Mouse (Mus musculus): ENCODE data around the gene Pld4. TPM values are rescaled to one million over a fixed set of nuclear protein-coding genes. Genes with fewer than 3 reads are reported as not detected.

Gene Pld4
- total RNA-seq, 2 experiments from 2014 or later: 5.6 to 6.9 TPM

DNA sequence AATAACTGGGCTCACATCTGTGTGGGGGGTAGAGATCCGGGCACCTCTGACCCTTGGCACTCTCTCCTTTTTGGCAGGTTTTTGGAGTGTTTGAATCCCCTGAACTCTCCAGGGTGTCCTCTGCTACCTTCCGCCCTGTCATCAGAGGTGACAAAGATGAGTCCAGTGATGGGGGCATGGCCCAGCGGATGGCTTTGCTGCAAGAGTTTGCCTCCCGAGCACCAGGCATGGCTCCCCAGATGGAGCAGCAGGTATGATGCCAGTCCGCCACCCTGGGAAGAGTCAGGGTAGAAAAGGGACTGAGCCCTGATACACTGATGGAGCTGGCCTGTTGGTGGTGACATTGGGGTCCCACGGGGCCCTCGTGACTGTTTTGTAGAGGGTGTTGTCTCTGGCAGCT, 23.4 kb upstream of the Pld4 start:
- no peak for DNase-seq (ENCODE audit: low spot score)

GRCm38 (mm10) chr12:112737761-112738160, 22.7 kb upstream of the Pld4 start:
- intact Hi-C loops (cut with DNase I): no loop called here
- no peak for DNase-seq (ENCODE audit: low spot score)

More for the DNA sequence above, 23.4 kb upstream of the Pld4 start:
- intact Hi-C loops (cut with DNase I): no loop called here

GRCm38 (mm10) chr12:112738281-112739022, 22.0 kb upstream of the Pld4 start:
- DNase-seq (ENCODE audit: low spot score): no peak
- intact Hi-C loops (cut with DNase I): no loop called here

- no peak for DNase-seq (ENCODE audit: low spot score)
- intact Hi-C loops (cut with DNase I): no loop called here
These were observed 21.4 kb upstream of the Pld4 start for GRCm38 (mm10) chr12:112739023-112739568.

DNA sequence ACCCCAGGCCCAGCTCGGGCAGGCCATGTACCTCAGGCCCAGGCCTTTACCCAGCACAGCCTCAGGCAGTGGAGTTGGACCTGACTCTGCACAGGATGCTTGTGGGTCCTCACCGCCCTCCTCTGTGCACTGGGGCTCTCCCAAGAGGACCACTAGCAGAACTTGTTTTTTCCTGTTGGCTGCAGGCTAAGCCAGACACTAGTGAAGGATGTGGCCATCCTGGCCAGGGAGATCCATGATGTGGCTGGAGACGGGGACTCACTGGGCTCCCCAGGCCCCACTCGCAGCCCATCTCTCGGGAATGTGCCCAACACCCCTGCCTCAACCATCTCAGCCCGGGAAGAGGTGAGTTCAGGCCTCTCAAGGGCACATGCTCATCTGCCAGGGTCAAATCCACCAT, 17.7 kb upstream of the Pld4 start:
- DNase-seq (ENCODE audit: low spot score): peak; percentile 36
- intact Hi-C loops (cut with DNase I): no loop called here

GRCm38 (mm10) chr12:112743168-112743975, 17.1 kb upstream of the Pld4 start:
- intact Hi-C loops (cut with DNase I): no loop called here

GRCm38 (mm10) chr12:112744211-112744610, 16.2 kb upstream of the Pld4 start:
- no peak for DNase-seq (ENCODE audit: low spot score)
- intact Hi-C loops (cut with DNase I): no loop called here

More at GRCm38 (mm10) chr12:112743168-112743975, 17.1 kb upstream of the Pld4 start:
- DNase-seq (ENCODE audit: low spot score): peak; percentile 66

DNA sequence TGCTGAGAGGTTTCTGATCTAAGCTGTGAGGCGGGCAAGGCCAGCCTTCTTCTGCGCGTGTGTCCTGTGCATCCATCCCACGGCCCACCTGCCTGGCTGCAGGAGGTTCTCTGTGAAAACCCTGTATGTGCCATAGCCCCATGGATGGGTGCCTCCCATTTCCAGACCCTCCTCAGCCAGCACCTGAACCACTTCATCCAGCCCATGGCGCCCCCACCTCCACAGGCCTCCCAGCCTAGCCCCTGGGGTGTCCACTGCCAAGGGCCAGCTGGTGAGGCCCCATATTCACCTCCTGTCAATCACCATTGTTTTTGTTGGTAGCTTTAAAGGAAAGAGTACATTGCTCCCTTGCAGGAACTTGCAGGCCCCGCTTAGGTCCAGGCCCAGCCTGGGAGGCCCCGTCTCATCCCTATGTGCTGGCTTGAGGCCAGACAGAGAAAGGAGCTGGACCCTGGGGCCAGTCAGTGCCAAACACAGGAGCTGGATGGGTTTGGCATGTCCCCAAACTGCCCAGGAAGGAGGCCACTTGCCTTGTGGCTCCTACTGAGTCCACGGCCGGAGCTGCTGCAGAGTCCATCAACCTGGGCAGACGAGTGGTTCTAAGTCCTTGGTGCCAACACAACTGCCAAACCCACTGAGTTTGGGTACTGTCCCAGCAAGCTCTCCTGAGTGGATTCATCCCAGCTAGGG, 15.4 kb upstream of the Pld4 start:
- DNase-seq (ENCODE audit: low spot score): no peak
- intact Hi-C loops (cut with DNase I): no loop called here

DNA sequence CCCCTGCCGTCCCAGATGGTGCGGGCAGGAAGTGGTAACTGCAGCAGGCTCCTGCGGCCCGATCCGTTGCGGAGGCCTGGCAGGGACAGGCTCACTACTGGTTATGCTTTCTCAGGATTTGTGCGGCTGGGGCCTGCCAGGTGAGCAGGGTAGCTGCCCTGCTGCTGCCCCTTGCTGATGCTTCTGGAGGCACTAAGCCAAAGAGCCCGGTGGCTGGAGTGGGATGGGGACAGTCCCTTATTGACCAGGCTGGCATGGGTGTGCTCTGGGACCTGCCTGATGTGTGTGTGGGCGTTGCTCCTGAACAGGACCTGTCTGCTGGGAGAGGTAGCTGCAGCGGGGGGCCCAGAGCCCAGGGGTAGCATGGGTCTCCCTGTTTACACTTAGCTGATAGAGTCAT, 14.7 kb upstream of the Pld4 start:
- intact Hi-C loops (cut with DNase I): loop anchor here (1.0 kb wide), 1 partner anchor 98 kb away; no protein-coding TSS in a partner anchor
- DNase-seq (ENCODE audit: low spot score): no peak

DNA sequence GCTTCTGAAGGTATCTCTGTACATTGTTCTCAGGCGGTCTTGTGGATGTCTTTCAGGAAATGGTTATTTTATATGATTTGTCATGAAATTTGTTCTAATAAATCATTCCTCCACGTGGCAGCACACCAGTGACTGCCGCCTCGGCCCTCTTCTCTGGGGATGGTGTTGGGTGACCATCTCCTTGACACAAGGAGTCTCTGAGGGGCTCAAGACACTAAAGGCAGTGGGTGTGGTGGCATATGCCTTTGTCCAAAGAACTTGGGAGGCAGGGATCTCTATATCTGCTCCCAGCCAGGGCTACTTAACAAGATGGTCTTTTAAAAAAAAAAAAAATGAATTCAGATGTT, 14.0 kb upstream of the Pld4 start:
- intact Hi-C loops (cut with DNase I): loop anchor here (1.0 kb wide), 1 partner anchor 97 kb away; no protein-coding TSS in a partner anchor
- no peak for DNase-seq (ENCODE audit: low spot score)

GRCm38 (mm10) chr12:112746808-112747605, 13.4 kb upstream of the Pld4 start:
- intact Hi-C loops (cut with DNase I): loop anchor here (1.0 kb wide), 1 partner anchor 96 kb away; no protein-coding TSS in a partner anchor
- DNase-seq (ENCODE audit: low spot score): no peak

DNA sequence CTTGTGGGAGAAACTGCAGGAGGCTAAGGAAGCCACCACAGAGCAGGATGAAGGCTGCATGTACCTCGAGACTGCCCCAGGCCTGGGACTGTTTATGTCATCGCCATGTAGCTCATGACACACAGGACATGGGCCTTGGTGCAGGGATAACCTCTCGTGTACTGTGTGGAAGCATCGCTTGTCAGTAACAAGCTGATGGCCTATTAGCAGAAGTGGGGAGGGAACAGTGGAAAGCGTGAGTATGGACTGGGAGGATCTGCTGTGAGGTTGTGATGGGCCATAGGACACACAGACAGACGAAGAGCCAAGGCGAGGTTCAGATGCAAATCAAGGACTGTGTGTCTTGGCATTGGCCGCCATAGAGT, 12.9 kb upstream of the Pld4 start:
- intact Hi-C loops (cut with DNase I): no loop called here
- DNase-seq (ENCODE audit: low spot score): no peak

DNA sequence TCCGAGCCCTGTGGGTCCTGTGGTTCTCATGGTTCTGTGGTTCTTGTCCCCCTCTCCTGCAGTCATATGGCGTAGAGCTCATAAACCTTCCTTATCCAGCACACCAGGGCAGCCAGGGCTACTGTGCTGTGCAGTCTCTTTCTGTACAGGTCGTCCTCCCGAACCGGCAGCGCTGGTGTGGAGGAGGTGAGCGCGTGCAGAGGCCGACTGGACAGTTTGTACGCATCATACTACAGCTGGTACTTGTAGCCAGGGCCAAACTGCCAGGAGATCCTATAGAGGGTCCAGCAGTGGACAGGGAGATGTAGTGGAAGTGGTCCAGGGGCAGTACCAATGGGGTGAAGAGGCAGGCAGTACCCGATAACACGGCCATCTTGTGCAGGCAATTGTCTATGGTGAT, 9.5 kb upstream of the Pld4 start:
- DNase-seq (ENCODE audit: low spot score): no peak
- intact Hi-C loops (cut with DNase I): no loop called here

DNA sequence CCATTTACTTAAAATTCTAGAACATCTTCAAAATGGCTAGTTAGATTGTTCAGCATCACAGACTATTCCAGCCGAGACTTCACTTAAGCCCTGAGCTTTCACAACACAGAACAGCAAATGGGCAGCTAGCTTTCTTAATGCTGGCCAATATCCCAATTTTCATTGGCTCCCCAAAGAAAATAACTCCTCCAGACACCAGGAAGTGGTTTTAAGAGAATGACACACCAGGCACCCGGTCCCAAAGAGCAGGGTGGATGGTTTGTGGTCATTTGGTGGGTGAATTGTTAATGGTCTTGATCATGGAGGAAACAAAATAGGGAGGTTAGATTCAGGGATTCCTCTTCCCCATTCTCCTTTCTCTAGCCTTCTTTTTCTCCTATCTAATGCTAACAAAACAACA, 8.1 kb upstream of the Pld4 start:
- DNase-seq (ENCODE audit: low spot score): no peak
- intact Hi-C loops (cut with DNase I): no loop called here

DNA sequence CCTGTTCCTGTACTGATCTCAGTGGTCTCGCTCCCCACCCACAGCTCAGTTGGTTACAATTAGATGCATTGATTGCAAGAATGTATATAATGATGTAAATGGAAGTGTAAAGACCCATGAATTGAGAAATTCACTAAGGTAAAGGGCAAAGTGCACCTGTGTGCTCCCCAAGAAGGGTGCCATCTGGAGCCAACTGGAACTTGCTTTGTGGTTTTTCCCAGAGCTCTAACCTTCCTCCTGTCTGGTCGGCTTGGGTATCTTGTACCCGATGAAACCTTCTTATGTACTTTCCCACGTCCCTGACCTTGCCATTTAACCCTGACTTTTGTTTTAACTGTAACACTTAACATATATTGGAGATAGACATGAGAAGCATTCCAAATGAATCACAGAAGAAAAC, 4.6 kb upstream of the Pld4 start:
- intact Hi-C loops (cut with DNase I): no loop called here
- no peak for DNase-seq (ENCODE audit: low spot score)

- intact Hi-C loops (cut with DNase I): no loop called here
- no peak for DNase-seq (ENCODE audit: low spot score)
These were observed 2.6 kb upstream of the Pld4 start for GRCm38 (mm10) chr12:112757896-112758295.

- DNase-seq (ENCODE audit: low spot score): no peak
- intact Hi-C loops (cut with DNase I): no loop called here
These were observed 984 bp upstream of the Pld4 start for GRCm38 (mm10) chr12:112759471-112759870.

GRCm38 (mm10) chr12:112761411-112761810, 956 bp downstream of the Pld4 start:
- intact Hi-C loops (cut with DNase I): no loop called here
- no peak for DNase-seq (ENCODE audit: low spot score)

- intact Hi-C loops (cut with DNase I): no loop called here
- peak; percentile 17 for DNase-seq (ENCODE audit: low spot score)
These were observed 1.6 kb downstream of the Pld4 start for GRCm38 (mm10) chr12:112762018-112762417.

DNA sequence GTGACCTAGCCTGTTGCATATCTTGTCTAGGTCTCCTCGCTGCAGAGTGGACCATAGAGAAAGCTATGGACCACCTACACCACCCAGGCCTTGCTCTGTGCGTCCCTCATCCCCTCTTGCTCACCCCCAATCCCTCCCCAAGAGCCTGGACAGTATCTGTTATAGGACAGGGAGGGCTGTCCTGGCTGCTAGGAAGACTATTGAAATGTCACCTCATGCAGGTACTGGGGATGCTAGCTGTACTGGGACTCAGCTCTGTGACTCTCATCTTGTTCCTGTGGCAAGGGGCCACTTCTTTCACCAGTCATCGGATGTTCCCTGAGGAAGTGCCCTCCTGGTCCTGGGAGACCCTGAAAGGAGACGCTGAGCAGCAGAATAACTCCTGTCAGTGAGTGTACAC, 2.7 kb downstream of the Pld4 start:
- DNase-seq (ENCODE audit: low spot score): no peak
- intact Hi-C loops (cut with DNase I): no loop called here

Measured in heart, postnatal 25 days (tissue).